Mouse (Mus musculus) effector memory CD4-positive, alpha-beta T cell, adult 7 months (primary cell): ENCODE results near the gene Prep. TPM values are rescaled to one million over a fixed set of nuclear protein-coding genes. Genes with fewer than 3 reads are reported as not detected.

ENCODE experiments used
- polyA plus RNA-seq: library from polyadenylated mRNA; unstranded; fragments of 100-300 nt; shearing (Covaris generic); gene quantifications from one replicate; pipeline ENCODE4 v1.2.1, GENCODE M21; 2017

Gene Prep
- 9.3 TPM for polyA plus RNA-seq

GRCm38 (mm10) chr10:45066931-45067308 is at the start of gene Prep:
TSS of gene Prep (plus strand) at chr10:45067203.

GRCm38 (mm10) chr10:45177798-45178197 is 110.8 kb downstream of the Prep start, which contains the start of gene Popdc3:
TSS of gene Popdc3 (plus strand) at chr10:45178098.

Other genes with a start within 250 kb of the Prep start
- not detected for gene Popdc3, start 110.9 kb downstream of the Prep start, polyA plus RNA-seq